Mouse (Mus musculus) kidney, embryonic 16.5 days (tissue): ENCODE measurements around the gene Zfp354c. TPM values are rescaled to one million over a fixed set of nuclear protein-coding genes. Genes with fewer than 3 reads are reported as not detected.

ENCODE experiments used
- ATAC-seq: fragments of 200-750 bp; cut with Nextera tagmentation; 2 replicates; pipeline ENCODE4 v1.8.0; 2017; ENCODE audit warnings: moderate TSS enrichment; ENCODE audit not compliant: low FRiP score, low TSS enrichment
- H3K27ac ChIP-seq: fragments of 300-500 bp; sonication (generic); 2 replicates; pipeline ENCODE4 v1.5.1; 2014; ENCODE audit warnings: low read length
- H3K27me3 ChIP-seq: fragments of 300-500 bp; sonication (generic); 2 replicates; pipeline ENCODE4 v1.6.1; 2014; ENCODE audit warnings: low read length, control low read depth, mixed read lengths; ENCODE audit not compliant: insufficient read depth
- H3K36me3 ChIP-seq: fragments of 300-500 bp; sonication (generic); 2 replicates; pipeline ENCODE4 v1.6.1; 2014; ENCODE audit warnings: low read length, control low read depth, mixed read lengths; ENCODE audit not compliant: insufficient read depth
- H3K4me1 ChIP-seq: fragments of 300-500 bp; sonication (generic); 2 replicates; pipeline ENCODE4 v1.6.1; 2014; ENCODE audit warnings: low read length, control low read depth, mixed read lengths; ENCODE audit not compliant: insufficient read depth
- H3K4me2 ChIP-seq: fragments of 300-500 bp; sonication (generic); replicated peaks from 2 replicates; pipeline ENCODE4 v1.6.1; 2014; ENCODE audit warnings: low read depth, low read length
- H3K4me3 ChIP-seq: fragments of 300-500 bp; sonication (generic); 2 replicates; pipeline ENCODE4 v1.5.1; 2014; ENCODE audit warnings: mild to moderate bottlenecking, low read length
- H3K9ac ChIP-seq: fragments of 300-500 bp; sonication (generic); replicated peaks from 2 replicates; pipeline ENCODE4 v1.6.1; 2014; ENCODE audit warnings: low read length
- H3K9me3 ChIP-seq: fragments of 300-500 bp; sonication (generic); 2 replicates; pipeline ENCODE4 v1.6.1; 2016; ENCODE audit warnings: low read length, control low read depth
- WGBS: fragments of 180-500 bp; shearing (Covaris S2); extraction: QIAGEN DNeasy Blood & Tissue Kit; methylation state at CpG from one replicate; pipeline ENCODE4 v1.1.7; 2014; 5-methylcytosine and 5-hydroxymethylcytosine counted together
- polyA plus RNA-seq: library from polyadenylated mRNA; unstranded; fragments of >200 nt; fragmentation: Nextera tagmentation; extraction: Ambion mirVana; gene quantifications from 2 replicates; pipeline ENCODE4 v1.2.1, GENCODE M21; 2015

The Zfp354c gene
- polyA plus RNA-seq, 1 experiment from 2014 or later, result 27.6 TPM

DNA sequence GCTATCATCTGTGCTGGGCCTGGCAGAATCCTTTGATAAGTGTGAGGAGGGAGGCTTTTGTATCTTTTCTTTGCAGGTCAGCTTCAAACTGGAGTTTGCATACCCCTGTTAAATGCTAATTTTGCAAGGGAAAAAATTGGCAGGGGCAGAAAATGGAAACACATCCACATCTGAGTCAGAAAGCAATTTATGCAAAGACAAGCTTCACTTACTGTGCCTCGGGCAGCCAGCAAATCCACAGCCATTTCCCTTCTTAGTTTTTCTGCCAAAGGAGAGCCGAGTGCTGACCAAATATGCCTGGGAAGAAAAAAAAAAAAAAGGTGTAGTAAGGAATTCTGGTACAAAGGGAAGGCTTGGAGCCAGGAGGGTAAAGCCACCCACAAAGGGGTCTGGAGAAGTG lies 1.3 kb downstream of the Zfp354c start:
- Histone ChIP-seq H3K27me3 (no peaks in the 10 kb centered on the region), H3K27ac (no peak overlapping the region), H3K4me2 (peak overlapping the region; percentile 73), H3K9ac (peak overlapping the region; percentile 90; the same call in 1 of the 2 replicates), H3K9me3 (no peaks in the 10 kb centered on the region), H3K4me1 (peaks cover 6% of the 10 kb centered on the region; the same call in 1 of the 2 replicates), H3K4me3 (peak overlapping the region; percentile 97), H3K36me3 (peaks cover 40% of the 10 kb centered on the region)
- 46% methylated on average over 2 of the region's 2 CpGs for WGBS
- ATAC-seq, result no peak

DNA sequence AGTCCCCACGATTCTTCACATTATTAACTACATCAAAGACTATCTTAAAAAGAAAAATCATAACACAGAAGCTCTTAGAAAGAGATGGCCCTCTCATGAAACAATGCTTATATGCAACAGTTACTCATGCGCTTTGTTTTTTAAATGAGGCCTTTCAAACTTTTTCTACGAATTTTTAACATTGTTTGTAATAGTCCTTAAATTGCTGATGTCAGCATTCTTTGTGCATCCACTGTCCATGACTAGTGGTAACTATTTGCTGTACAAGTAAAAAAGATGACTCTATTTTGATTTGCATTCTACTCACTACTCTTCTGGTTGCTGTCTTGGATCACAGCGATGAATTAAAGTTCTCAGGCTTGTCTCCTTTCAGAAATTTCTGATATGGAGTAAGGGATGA lies 13.3 kb downstream of the Zfp354c start:
- no peak overlapping the region for H3K9ac ChIP-seq
- H3K4me3 ChIP-seq, result no peak overlapping the region
- peaks cover 48% of the 10 kb centered on the region for H3K9me3 ChIP-seq
- H3K4me1 ChIP-seq, result no peaks in the 10 kb centered on the region
- WGBS, result 97% methylated on average over 4 of the region's 4 CpGs
- no peaks in the 10 kb centered on the region for H3K27me3 ChIP-seq
- no peak overlapping the region for H3K27ac ChIP-seq
- H3K4me2 ChIP-seq, result no peak overlapping the region
- ATAC-seq, result no peak
- H3K36me3 ChIP-seq, result peaks cover 81% of the 10 kb centered on the region

DNA sequence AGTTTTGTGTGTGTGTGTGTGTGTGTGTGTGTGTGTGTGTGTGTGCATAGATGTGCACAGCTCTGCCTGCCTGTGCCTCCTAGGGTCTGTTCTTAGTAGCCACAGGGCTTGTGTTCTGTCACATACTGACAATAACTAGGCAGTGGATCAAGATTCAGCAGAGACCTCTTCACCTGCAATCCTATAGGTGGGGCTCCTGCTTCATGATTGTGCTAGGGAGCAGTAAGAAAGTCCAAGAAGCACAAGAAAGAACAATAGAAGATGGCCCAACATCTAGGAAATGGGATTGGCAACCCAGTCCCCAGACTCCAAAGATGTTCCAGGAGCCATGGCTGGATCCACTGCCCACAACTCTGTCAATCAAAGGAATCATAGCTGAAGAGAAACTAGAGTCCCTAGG lies 28.7 kb downstream of the Zfp354c start:
- Histone ChIP-seq H3K4me1 (no peaks in the 10 kb centered on the region), H3K4me3 (no peak overlapping the region), H3K9ac (no peak overlapping the region), H3K27me3 (no peaks in the 10 kb centered on the region), H3K36me3 (no peaks in the 10 kb centered on the region), H3K9me3 (no peaks in the 10 kb centered on the region), H3K4me2 (no peak overlapping the region), H3K27ac (no peak overlapping the region)
- ATAC-seq, result no peak

DNA sequence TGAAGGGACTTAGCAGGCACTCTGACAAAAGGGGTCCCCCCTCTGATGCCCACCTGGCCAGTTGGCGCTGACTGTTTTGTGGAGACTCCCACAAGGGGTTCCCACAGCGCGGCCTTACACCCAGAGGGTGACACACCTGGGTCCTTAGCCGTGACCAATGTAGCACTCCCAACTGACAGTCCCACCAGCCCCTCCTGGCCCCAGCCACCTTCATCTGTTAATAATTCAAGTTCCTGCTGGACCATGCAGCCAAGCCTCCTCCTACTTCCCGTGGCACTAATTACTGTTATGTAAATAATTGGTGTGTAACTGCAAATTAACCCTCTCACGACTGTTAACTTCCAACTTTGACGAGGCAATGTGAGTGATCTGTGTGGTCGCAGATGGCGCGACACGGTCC lies 29.9 kb downstream of the Zfp354c start:
- H3K9me3 ChIP-seq, result no peaks in the 10 kb centered on the region
- no peak overlapping the region for H3K4me2 ChIP-seq
- no peaks in the 10 kb centered on the region for H3K36me3 ChIP-seq
- peak; percentile 74; the same call in 1 of the 2 replicates for ATAC-seq
- H3K9ac ChIP-seq, result no peak overlapping the region
- H3K27me3 ChIP-seq, result no peaks in the 10 kb centered on the region
- no peak overlapping the region for H3K4me3 ChIP-seq
- WGBS, result 57% methylated on average over 11 of the region's 11 CpGs
- H3K27ac ChIP-seq, result no peak overlapping the region
- no peaks in the 10 kb centered on the region for H3K4me1 ChIP-seq

DNA sequence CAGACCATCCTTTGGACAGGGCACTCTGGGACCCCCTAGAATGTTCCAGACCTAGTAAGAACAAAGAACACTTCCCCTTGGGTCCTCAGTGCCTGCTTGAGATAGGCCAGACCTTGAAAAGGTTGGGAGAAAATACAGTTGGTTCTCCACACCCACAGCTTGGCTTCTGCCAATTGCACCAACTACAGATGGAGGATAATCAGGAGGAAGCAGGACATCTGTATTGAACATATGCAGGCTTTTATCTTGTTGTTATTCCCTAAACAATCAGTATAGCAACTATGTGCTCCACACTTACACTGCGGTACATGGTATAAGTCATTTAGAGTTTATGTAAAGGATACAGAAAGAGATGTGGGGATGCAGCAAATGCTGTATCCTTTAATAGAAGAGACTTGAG lies 56.5 kb downstream of the Zfp354c start:
- no peak for ATAC-seq
- H3K36me3 ChIP-seq, result no peaks in the 10 kb centered on the region
- no peaks in the 10 kb centered on the region for H3K27me3 ChIP-seq
- WGBS, result 92% methylated on average over 1 of the region's 1 CpGs
- H3K27ac ChIP-seq, result no peak overlapping the region
- H3K9me3 ChIP-seq, result no peaks in the 10 kb centered on the region
- H3K4me2 ChIP-seq, result no peak overlapping the region
- peaks cover 4% of the 10 kb centered on the region; the same call in 1 of the 2 replicates for H3K4me1 ChIP-seq
- no peak overlapping the region for H3K4me3 ChIP-seq
- no peak overlapping the region for H3K9ac ChIP-seq

DNA sequence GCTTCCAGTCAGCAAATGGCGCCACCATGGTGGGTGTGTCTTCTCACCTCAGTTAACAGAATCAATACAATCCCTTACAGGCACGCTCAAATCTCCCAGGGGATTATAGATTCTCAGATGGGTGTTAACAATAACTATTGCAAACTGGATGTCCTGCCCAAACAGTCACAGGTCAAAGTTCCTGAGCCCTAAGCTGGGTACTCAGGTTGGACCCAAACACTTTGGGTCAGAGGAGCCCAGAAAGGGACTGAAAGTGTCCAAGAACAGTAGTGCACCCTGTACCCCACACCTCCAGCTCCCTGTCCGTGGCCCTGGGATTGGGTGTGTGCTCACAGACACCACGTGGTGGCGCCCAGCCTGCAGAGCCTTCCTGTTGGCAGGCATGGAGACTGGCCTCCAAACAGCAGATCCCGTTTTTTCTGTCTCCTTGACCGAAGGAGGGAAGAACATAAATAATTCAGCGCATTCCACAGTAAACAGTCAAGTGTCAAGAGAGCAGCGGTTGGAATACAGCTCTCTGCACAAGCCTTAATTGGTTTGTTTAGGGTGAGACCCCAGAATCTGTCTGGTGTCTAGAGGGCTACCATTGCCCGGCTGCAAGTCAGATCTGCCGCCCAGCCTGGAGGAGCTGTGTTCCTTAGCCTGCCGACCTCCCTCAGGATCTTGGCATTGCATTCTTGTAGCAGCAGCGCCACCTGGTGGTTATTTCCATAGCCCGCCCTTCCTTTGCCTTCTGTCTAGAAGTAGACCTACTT lies 58.4 kb downstream of the Zfp354c start:
- H3K27me3 ChIP-seq, result no peaks in the 10 kb centered on the region
- peak; percentile 89 for ATAC-seq
- H3K4me2 ChIP-seq, result peak overlapping the region; percentile 61
- WGBS, result 10% methylated on average over 14 of the region's 14 CpGs
- no peaks in the 10 kb centered on the region for H3K9me3 ChIP-seq
- no peak overlapping the region for H3K9ac ChIP-seq
- H3K36me3 ChIP-seq, result no peaks in the 10 kb centered on the region
- peak overlapping the region; percentile 36 for H3K4me3 ChIP-seq
- no peak overlapping the region for H3K27ac ChIP-seq
- H3K4me1 ChIP-seq, result peaks cover 4% of the 10 kb centered on the region; the same call in 1 of the 2 replicates

DNA sequence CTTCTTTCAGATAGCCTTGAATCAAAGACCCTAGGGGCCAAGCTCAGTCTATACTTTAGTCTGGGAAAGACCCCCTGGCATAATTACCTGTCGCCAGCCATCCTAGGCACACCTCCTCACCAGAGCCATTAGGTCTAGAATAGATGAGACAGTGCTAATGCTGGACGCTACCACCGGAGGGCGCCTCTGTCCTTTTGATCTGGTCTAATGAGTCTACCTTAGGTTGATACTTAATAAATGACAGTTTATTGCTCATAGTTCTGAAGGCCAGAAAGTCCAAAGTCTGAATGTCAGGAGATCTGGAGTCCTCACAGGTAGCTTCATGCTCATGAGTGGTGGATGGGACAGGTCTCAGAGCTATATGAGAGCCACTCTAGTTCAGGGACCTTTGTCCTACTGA lies 60.5 kb downstream of the Zfp354c start:
- Histone ChIP-seq H3K4me3 (no peak overlapping the region), H3K27ac (no peak overlapping the region), H3K36me3 (no peaks in the 10 kb centered on the region), H3K9me3 (no peaks in the 10 kb centered on the region), H3K9ac (no peak overlapping the region), H3K27me3 (no peaks in the 10 kb centered on the region), H3K4me2 (no peak overlapping the region), H3K4me1 (peaks cover 4% of the 10 kb centered on the region; the same call in 1 of the 2 replicates)
- ATAC-seq, result no peak
- WGBS, result 24% methylated on average over 4 of the region's 4 CpGs

DNA sequence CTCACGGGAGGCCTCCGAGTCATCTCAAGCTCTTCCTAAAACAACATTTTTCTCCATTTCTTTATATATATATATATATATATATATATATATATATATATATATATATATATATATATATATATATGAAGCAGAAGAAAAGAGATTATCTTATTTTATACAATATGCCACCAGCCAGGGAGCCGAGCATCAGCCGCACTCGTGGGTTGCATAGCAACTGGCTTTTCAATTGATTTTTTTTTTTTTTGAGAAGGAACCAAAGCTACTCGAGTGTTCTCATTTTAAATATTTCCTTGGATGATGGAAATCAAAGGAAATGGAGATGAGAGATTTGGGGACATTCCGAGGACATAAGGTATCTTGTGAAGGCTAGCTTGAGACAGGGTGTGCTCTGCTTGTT lies 61.1 kb downstream of the Zfp354c start:
- no peak overlapping the region for H3K4me2 ChIP-seq
- no peaks in the 10 kb centered on the region for H3K36me3 ChIP-seq
- no peak for ATAC-seq
- H3K9ac ChIP-seq, result no peak overlapping the region
- no peaks in the 10 kb centered on the region for H3K9me3 ChIP-seq
- 90% methylated on average over 7 of the region's 7 CpGs for WGBS
- H3K4me3 ChIP-seq, result no peak overlapping the region
- H3K27me3 ChIP-seq, result no peaks in the 10 kb centered on the region
- H3K27ac ChIP-seq, result no peak overlapping the region
- peaks cover 4% of the 10 kb centered on the region; the same call in 1 of the 2 replicates for H3K4me1 ChIP-seq

Other genes starting within 250 kb of the Zfp354c start
- gene Adamts2, start 225.6 kb downstream of the Zfp354c start, polyA plus RNA-seq, result 4.7 and 5.7 TPM in 2 replicates
- 0.72 and 1.0 TPM in 2 replicates for gene Zfp879, start 13.8 kb upstream of the Zfp354c start, polyA plus RNA-seq
- 0.10 TPM in 1 of 2 replicates, not detected in the other for gene Grm6, start 23.0 kb upstream of the Zfp354c start, polyA plus RNA-seq
- gene Zfp454, start 59.9 kb upstream of the Zfp354c start, polyA plus RNA-seq, result 8.6 and 9.6 TPM in 2 replicates
- gene Zfp2, start 88.4 kb upstream of the Zfp354c start, polyA plus RNA-seq, result 15.4 and 18.2 TPM in 2 replicates
- 1.7 and 1.9 TPM in 2 replicates for gene Zfp354b, start 103.9 kb upstream of the Zfp354c start, polyA plus RNA-seq
- gene 4933414I15Rik, start 116.0 kb upstream of the Zfp354c start, polyA plus RNA-seq, result not detected in 2 replicates
- gene Prop1, start 126.0 kb upstream of the Zfp354c start, polyA plus RNA-seq, result not detected in 2 replicates
- gene Olfr1378, start 138.8 kb upstream of the Zfp354c start, polyA plus RNA-seq, result not detected in 2 replicates
- not detected in 2 replicates for gene Olfr1377, start 154.2 kb upstream of the Zfp354c start, polyA plus RNA-seq
- gene Olfr51, start 175.9 kb upstream of the Zfp354c start, polyA plus RNA-seq, result not detected in 2 replicates
- not detected in 2 replicates for gene Olfr54, start 186.5 kb upstream of the Zfp354c start, polyA plus RNA-seq
- not detected in 2 replicates for gene Olfr1375, start 220.4 kb upstream of the Zfp354c start, polyA plus RNA-seq
- gene Zfp354a, start 231.5 kb upstream of the Zfp354c start, polyA plus RNA-seq, result 13.5 and 14.2 TPM in 2 replicates